Mouse (Mus musculus) liver, postnatal 0 days (tissue): ENCODE measurements around the gene Slc6a18. TPM values are rescaled to one million over a fixed set of nuclear protein-coding genes. Genes with fewer than 3 reads are reported as not detected.

Source experiments
- ATAC-seq: fragments of 200-750 bp; cut with Nextera tagmentation; 2 replicates; pipeline ENCODE4 v1.8.0; 2017; ENCODE audit warnings: mild to moderate bottlenecking, moderate library complexity
- DNase-seq: peaks from one replicate; pipeline ENCODE4 v3.0.0-alpha.2; 2016
- H3K27ac ChIP-seq: fragments of 300-500 bp; sonication (generic); 2 replicates; pipeline ENCODE4 v1.5.1; 2014; ENCODE audit warnings: antibody characterized with exemption, moderate library complexity, mild to moderate bottlenecking, low read depth
- H3K27me3 ChIP-seq: fragments of 300-500 bp; sonication (generic); 2 replicates; pipeline ENCODE4 v1.6.1; 2014; ENCODE audit warnings: low read length, control low read depth, mixed read lengths; ENCODE audit not compliant: insufficient read depth
- H3K36me3 ChIP-seq: fragments of 300-500 bp; sonication (generic); replicated peaks from 2 replicates; pipeline ENCODE4 v1.6.1; 2014; ENCODE audit warnings: mild to moderate bottlenecking, control low read depth, low read length, moderate library complexity, mixed read lengths; ENCODE audit not compliant: insufficient read depth
- H3K4me1 ChIP-seq: fragments of 300-500 bp; sonication (generic); 2 replicates; pipeline ENCODE4 v1.6.1; 2014; ENCODE audit warnings: antibody characterized with exemption, mild to moderate bottlenecking, control low read depth; ENCODE audit not compliant: insufficient read depth
- H3K4me2 ChIP-seq: fragments of 300-500 bp; sonication (generic); 2 replicates; pipeline ENCODE4 v1.6.1; 2014; ENCODE audit warnings: low read depth, mild to moderate bottlenecking, low read length, moderate library complexity, mixed read lengths
- H3K4me3 ChIP-seq: fragments of 300-500 bp; sonication (generic); 2 replicates; pipeline ENCODE4 v1.5.1; 2014; ENCODE audit warnings: low read depth, low read length
- H3K9ac ChIP-seq: fragments of 300-500 bp; sonication (generic); replicated peaks from 2 replicates; pipeline ENCODE4 v1.6.1; 2014; ENCODE audit warnings: mild to moderate bottlenecking, moderate library complexity
- H3K9me3 ChIP-seq: fragments of 300-500 bp; sonication (generic); 2 replicates; pipeline ENCODE4 v1.6.1; 2016; ENCODE audit warnings: mild to moderate bottlenecking, control low read depth, low read length, mixed read lengths
- CTCF ChIP-seq: sonication (generic); IDR thresholded peaks from 2 replicates; pipeline ENCODE4 v1.5.1; 2016; ENCODE audit warnings: antibody characterized with exemption, low read depth
- EP300 ChIP-seq: IDR thresholded peaks from 2 replicates; pipeline ENCODE4 v1.6.1; 2016; ENCODE audit warnings: antibody characterized with exemption, low read depth, mild to moderate bottlenecking
- WGBS: fragments of 180-500 bp; shearing (Covaris S2); extraction: QIAGEN DNeasy Blood & Tissue Kit; methylation state at CpG from one replicate; pipeline ENCODE4 v1.1.7; 2014; ENCODE audit not compliant: insufficient replicate concordance; 5-methylcytosine and 5-hydroxymethylcytosine counted together
- polyA plus RNA-seq: library from polyadenylated mRNA; unstranded; fragments of >200 nt; fragmentation: Nextera tagmentation; extraction: Ambion mirVana; gene quantifications from 2 replicates; pipeline ENCODE4 v1.2.1, GENCODE M21; 2015

Gene Slc6a18
- polyA plus RNA-seq, 1 experiment from 2014 or later: not detected

GRCm38 (mm10) chr13:73682226-73682625, 4.4 kb upstream of the Slc6a18 start:
- WGBS: 94% methylated on average over 2 of the region's 2 CpGs
- DNase-seq: no peak
- TF ChIP-seq EP300: no peak
- no peak for TF ChIP-seq CTCF
- H3K27ac ChIP-seq: no peak overlapping the region
- no peak overlapping the region for H3K4me3 ChIP-seq
- H3K4me2 ChIP-seq: no peak overlapping the region
- peaks cover 10% of the 10 kb centered on the region for H3K4me1 ChIP-seq
- no peak for ATAC-seq
- H3K9me3 ChIP-seq: no peaks in the 10 kb centered on the region
- no peaks in the 10 kb centered on the region for H3K27me3 ChIP-seq
- no peak overlapping the region for H3K9ac ChIP-seq
- H3K36me3 ChIP-seq: no peaks in the 10 kb centered on the region

DNA sequence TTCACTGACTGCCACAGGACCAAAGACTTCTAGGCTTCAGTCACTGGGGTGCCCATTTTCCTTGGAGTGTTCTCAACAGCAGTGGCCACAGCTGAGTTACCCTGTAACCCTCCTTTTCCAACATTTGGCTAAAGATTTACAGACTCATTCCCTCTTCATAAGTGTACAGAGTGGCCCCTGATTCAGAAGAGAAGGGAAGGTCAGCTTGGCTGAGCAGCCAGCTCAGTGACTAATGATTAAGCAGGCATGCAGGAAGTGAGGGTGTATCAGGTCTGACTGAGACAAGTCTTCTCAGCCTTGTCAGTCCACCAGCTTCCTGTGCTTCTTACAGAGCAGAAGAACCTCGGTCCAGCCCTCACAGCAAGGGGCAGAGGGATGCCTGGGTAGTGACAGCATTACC, 2.6 kb upstream of the Slc6a18 start:
- Histone ChIP-seq H3K4me1 (peaks cover 10% of the 10 kb centered on the region), H3K36me3 (no peaks in the 10 kb centered on the region), H3K9ac (no peak overlapping the region), H3K4me2 (peak overlapping the region; percentile 47), H3K4me3 (no peak overlapping the region), H3K27ac (peak overlapping the region; percentile 70), H3K9me3 (no peaks in the 10 kb centered on the region), H3K27me3 (no peaks in the 10 kb centered on the region)
- ATAC-seq (peak; percentile 86), DNase-seq (no peak)
- WGBS: 0% methylated on average over 1 of the region's 1 CpGs
- no peak for TF ChIP-seq CTCF
- no peak for TF ChIP-seq EP300

DNA sequence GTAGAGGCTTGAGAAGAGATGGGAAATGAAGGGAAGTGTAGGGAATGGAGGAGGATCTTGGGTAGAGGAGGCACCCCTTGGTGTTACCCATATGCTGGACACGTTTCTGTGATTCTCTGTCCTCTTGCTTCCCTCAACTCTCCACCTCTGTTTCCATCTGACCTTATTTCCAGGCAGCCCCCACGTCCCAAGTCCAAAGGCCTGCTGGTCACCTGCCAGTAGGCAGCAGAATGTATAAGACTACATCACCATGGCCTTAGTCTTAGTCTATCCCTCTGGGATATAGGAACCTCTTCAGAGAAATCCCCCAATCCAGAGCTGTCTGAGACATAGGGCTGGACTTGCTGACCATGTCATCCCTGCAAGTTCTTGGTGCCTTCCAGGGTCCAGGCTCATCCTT, 1.5 kb upstream of the Slc6a18 start:
- H3K4me3 ChIP-seq: no peak overlapping the region

DNA sequence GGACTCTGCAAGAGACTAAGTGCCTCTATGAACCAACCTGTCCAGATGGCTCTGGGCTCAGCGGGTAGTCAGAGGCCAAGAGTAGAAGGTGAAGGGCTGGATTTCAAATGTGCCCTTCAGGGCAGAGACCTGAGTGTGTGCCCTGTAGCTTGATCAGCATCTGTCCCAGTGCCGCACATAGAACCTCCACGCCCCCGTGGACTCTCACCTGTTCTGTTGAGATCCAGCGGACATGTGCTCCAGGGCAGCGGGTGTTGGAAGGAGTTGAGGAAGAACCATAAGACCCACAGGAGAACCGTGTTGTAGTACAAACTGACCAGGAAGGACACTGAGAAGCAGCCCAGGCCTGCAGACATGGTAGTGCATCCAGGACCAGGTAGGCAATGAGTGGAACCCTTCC, 2.7 kb downstream of the Slc6a18 start:
- H3K4me1 ChIP-seq: peaks cover 4% of the 10 kb centered on the region
- H3K27me3 ChIP-seq: no peaks in the 10 kb centered on the region
- no peak for ATAC-seq
- no peak overlapping the region for H3K9ac ChIP-seq
- 80% methylated on average over 7 of the region's 7 CpGs for WGBS
- no peak overlapping the region for H3K4me2 ChIP-seq
- no peak overlapping the region for H3K27ac ChIP-seq
- no peak for TF ChIP-seq EP300
- TF ChIP-seq CTCF: no peak
- H3K36me3 ChIP-seq: no peaks in the 10 kb centered on the region
- no peak overlapping the region for H3K4me3 ChIP-seq
- no peak for DNase-seq
- no peaks in the 10 kb centered on the region for H3K9me3 ChIP-seq

More for the DNA sequence above, 1.5 kb upstream of the Slc6a18 start:
- no peak overlapping the region for H3K9ac ChIP-seq
- 46% methylated on average over 2 of the region's 2 CpGs for WGBS
- H3K9me3 ChIP-seq: no peaks in the 10 kb centered on the region
- ATAC-seq: no peak
- TF ChIP-seq EP300: no peak
- TF ChIP-seq CTCF: no peak
- no peak overlapping the region for H3K4me2 ChIP-seq
- no peaks in the 10 kb centered on the region for H3K36me3 ChIP-seq
- H3K27ac ChIP-seq: 0 out of 2 replicates have a peak overlapping the region, but pooled peaks have one; percentile 3
- H3K4me1 ChIP-seq: peaks cover 10% of the 10 kb centered on the region
- no peaks in the 10 kb centered on the region for H3K27me3 ChIP-seq
- DNase-seq: no peak

DNA sequence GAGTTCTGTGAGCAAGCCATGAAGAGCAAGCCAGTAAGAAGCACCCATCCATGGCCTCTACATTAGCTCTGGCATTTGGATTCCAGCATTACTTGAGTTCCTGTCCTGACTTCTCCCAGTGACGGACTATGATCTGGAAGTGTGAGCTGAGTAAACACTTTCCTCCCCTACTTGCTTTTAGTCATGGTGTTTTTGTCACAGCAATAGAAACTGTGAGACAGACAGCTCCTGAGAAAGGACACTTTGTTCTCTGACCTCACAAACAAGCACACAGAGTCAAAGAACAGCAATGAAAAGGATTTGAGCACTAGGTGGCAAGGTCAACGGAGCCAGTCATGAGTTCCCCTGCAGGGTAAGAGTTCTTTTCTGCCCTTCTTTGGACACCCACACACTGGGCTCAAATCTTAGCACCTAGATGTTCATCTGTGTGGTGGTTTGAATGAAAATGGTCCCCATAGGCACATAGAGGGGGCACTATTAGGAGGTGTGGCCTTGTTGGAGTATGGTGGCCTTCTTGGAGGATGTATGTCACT, 17.6 kb downstream of the Slc6a18 start:
- H3K4me1 ChIP-seq: no peaks in the 10 kb centered on the region
- TF ChIP-seq CTCF (no peak), EP300 (no peak)
- 68% methylated on average over 2 of the region's 2 CpGs for WGBS
- no peak overlapping the region for H3K27ac ChIP-seq
- H3K9ac ChIP-seq: no peak overlapping the region
- H3K4me2 ChIP-seq: no peak overlapping the region
- no peak overlapping the region for H3K4me3 ChIP-seq
- H3K9me3 ChIP-seq: no peaks in the 10 kb centered on the region
- DNase-seq (no peak), ATAC-seq (peak; percentile 17; the same call in 1 of the 2 replicates)
- no peaks in the 10 kb centered on the region for H3K27me3 ChIP-seq
- no peaks in the 10 kb centered on the region for H3K36me3 ChIP-seq

- no peak overlapping the region for H3K9ac ChIP-seq
- no peak overlapping the region for H3K27ac ChIP-seq
- H3K4me2 ChIP-seq: no peak overlapping the region
- no peaks in the 10 kb centered on the region for H3K4me1 ChIP-seq
- ATAC-seq (no peak), DNase-seq (no peak)
- H3K27me3 ChIP-seq: no peaks in the 10 kb centered on the region
- H3K9me3 ChIP-seq: no peaks in the 10 kb centered on the region
- no peaks in the 10 kb centered on the region for H3K36me3 ChIP-seq
- no peak overlapping the region for H3K4me3 ChIP-seq
- 55% methylated on average over 2 of the region's 2 CpGs for WGBS
- TF ChIP-seq EP300 (no peak), CTCF (no peak)
Observed at GRCm38 (mm10) chr13:73658953-73659352, 18.9 kb downstream of the Slc6a18 start.

GRCm38 (mm10) chr13:73654976-73655375, 22.8 kb downstream of the Slc6a18 start:
- WGBS: 61% methylated on average over 3 of the region's 3 CpGs

More at GRCm38 (mm10) chr13:73654976-73655375, 22.8 kb downstream of the Slc6a18 start:
- Histone ChIP-seq H3K4me2 (no peak overlapping the region), H3K9me3 (no peaks in the 10 kb centered on the region), H3K9ac (no peak overlapping the region), H3K4me1 (no peaks in the 10 kb centered on the region), H3K4me3 (no peak overlapping the region), H3K27me3 (no peaks in the 10 kb centered on the region), H3K36me3 (no peaks in the 10 kb centered on the region), H3K27ac (no peak overlapping the region)
- DNase-seq (no peak), ATAC-seq (no peak)
- TF ChIP-seq EP300 (no peak), CTCF (no peak)
